Mouse (Mus musculus) neural tube, embryonic 12.5 days (tissue): ENCODE data around the gene Gpr142. TPM values are rescaled to one million over a fixed set of nuclear protein-coding genes. Genes with fewer than 3 reads are reported as not detected.

Experiments used
- ATAC-seq: fragments of 200-750 bp; cut with Nextera tagmentation; 2 replicates; pipeline ENCODE4 v1.8.0; 2017; ENCODE audit warnings: low read depth, mild to moderate bottlenecking, moderate TSS enrichment, moderate library complexity; ENCODE audit not compliant: low FRiP score
- H3K27ac ChIP-seq: fragments of 300-500 bp; sonication (generic); 2 replicates; pipeline ENCODE4 v1.5.1; 2016
- H3K27me3 ChIP-seq: fragments of 300-500 bp; sonication (generic); replicated peaks from 2 replicates; pipeline ENCODE4 v1.6.1; 2016; ENCODE audit warnings: mild to moderate bottlenecking
- H3K36me3 ChIP-seq: fragments of 300-500 bp; sonication (generic); 2 replicates; pipeline ENCODE4 v1.6.1; 2016; ENCODE audit warnings: mild to moderate bottlenecking
- H3K4me1 ChIP-seq: fragments of 300-500 bp; sonication (generic); 2 replicates; pipeline ENCODE4 v1.6.1; 2016
- H3K4me2 ChIP-seq: fragments of 300-500 bp; sonication (generic); replicated peaks from 2 replicates; pipeline ENCODE4 v1.6.1; 2016; ENCODE audit warnings: mild to moderate bottlenecking
- H3K4me3 ChIP-seq: fragments of 300-500 bp; sonication (generic); 2 replicates; pipeline ENCODE4 v1.5.1; 2016
- H3K9ac ChIP-seq: fragments of 300-500 bp; sonication (generic); 2 replicates; pipeline ENCODE4 v1.6.1; 2016; ENCODE audit warnings: mild to moderate bottlenecking
- H3K9me3 ChIP-seq: fragments of 300-500 bp; sonication (generic); 2 replicates; pipeline ENCODE4 v1.6.1; 2016; ENCODE audit warnings: mild to moderate bottlenecking
- WGBS: fragments of 180-500 bp; shearing (Covaris S2); methylation state at CpG from one replicate; pipeline ENCODE4 v1.1.7; 2016; 5-methylcytosine and 5-hydroxymethylcytosine counted together
- polyA plus RNA-seq: library from polyadenylated mRNA; unstranded; fragments of >200 nt; fragmentation: Nextera tagmentation; extraction: Ambion mirVana; gene quantifications from 2 replicates; pipeline ENCODE4 v1.2.1, GENCODE M21; 2016

The Gpr142 gene
- polyA plus RNA-seq, 1 experiment from 2014 or later, result not detected

DNA sequence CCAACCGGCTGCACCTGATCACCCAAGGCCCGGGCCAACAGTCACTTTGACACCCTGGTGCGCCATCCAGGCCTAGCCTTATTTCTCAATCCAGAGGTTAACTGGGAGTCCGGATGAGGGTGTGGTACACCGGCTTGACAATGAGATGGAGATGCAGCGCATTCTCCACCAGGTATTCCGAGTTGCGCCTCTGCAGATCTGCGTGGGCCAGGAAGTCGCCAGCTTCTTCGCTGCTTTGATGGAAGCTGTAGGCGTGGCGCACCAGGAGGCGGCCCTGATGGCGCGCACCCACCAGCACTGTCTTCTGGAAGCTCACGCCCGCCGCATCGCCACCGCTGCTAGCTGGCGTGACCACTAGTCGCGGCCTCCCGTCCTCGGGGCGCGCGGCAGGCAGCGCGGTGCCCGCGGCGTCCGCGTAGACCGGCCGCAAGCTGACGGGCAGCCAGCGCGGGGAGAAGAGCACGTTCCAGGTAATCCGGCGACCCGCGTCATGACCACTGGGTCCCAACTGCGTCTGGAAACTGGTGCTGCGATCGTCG lies 7.3 kb upstream of the Gpr142 start:
- H3K27me3 ChIP-seq, result peaks cover 61% of the 10 kb centered on the region
- WGBS, result 3% methylated on average over 50 of the region's 50 CpGs
- no peak overlapping the region for H3K27ac ChIP-seq
- H3K4me1 ChIP-seq, result peaks cover 77% of the 10 kb centered on the region
- H3K9ac ChIP-seq, result peak overlapping the region; percentile 64
- peak overlapping the region; percentile 95 for H3K4me2 ChIP-seq
- no peak for ATAC-seq
- peak overlapping the region; percentile 46 for H3K4me3 ChIP-seq
- H3K36me3 ChIP-seq, result no peaks in the 10 kb centered on the region
- H3K9me3 ChIP-seq, result no peaks in the 10 kb centered on the region

DNA sequence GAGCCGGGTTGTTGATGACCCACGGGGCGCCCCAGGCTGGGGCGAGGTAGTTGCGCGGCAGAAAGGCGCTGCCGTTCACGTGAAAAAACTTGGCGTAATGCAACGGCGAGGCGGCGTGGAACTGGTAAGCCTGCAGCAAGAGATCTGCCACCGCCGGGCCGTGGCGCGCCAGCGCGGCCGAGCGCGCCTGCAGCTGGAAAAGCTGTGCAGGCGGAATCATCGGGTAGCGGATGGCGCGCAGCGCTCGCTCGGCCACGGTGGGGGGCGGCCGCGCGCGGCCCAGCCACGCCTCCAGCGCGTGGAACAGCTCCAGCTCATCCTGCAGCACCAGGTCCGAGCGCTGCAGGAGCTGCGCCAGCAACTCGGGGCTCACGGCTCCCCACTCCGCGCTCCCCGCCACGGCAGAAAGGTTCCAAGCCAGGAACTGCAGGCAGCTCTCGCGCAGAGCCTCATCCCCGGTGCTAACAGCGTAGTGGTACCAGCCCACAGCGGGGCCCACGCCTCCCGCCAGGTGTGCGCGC lies 6.8 kb upstream of the Gpr142 start:
- Histone ChIP-seq H3K4me1 (peaks cover 77% of the 10 kb centered on the region), H3K9ac (peak overlapping the region; percentile 64), H3K4me3 (peak overlapping the region; percentile 46), H3K4me2 (peak overlapping the region; percentile 95), H3K9me3 (no peaks in the 10 kb centered on the region), H3K27me3 (peaks cover 56% of the 10 kb centered on the region), H3K36me3 (no peaks in the 10 kb centered on the region), H3K27ac (no peak overlapping the region)
- 1% methylated on average over 55 of the region's 59 CpGs for WGBS
- no peak for ATAC-seq

DNA sequence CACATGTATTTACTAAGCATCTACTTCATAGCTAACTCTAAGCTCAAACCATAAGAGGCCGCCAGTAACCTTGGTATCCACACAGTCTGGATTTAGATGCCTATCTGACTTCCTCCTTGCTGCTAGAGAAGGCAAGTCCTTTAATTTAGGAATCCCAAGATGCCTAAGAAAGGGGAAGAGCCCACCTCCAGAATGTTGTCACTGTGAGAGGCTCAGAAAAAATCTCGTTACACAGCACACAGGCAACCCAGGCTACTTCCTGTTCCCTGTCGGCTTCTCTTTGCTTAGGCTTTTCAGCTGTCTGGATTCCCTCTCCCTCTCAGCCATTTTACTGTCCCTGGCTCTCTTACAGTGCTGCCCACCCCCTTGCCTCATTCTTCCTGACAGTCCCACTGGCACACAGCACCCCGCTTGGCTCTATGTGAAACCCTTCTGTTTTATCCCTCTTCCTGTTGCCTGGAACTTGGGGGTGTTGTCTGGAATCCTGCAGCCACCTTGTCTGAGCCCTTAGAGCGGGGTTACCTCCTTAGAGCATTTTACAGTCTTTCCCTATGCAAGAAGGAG lies 5.7 kb upstream of the Gpr142 start:
- H3K9ac ChIP-seq, result no peak overlapping the region
- no peak for ATAC-seq
- 53% methylated on average over 5 of the region's 5 CpGs for WGBS
- no peaks in the 10 kb centered on the region for H3K36me3 ChIP-seq
- peak overlapping the region; percentile 95 for H3K4me2 ChIP-seq
- no peak overlapping the region for H3K27ac ChIP-seq
- H3K9me3 ChIP-seq, result no peaks in the 10 kb centered on the region
- peaks cover 47% of the 10 kb centered on the region for H3K27me3 ChIP-seq
- H3K4me1 ChIP-seq, result peaks cover 79% of the 10 kb centered on the region
- H3K4me3 ChIP-seq, result peak overlapping the region; percentile 21; the same call in 1 of the 2 replicates

DNA sequence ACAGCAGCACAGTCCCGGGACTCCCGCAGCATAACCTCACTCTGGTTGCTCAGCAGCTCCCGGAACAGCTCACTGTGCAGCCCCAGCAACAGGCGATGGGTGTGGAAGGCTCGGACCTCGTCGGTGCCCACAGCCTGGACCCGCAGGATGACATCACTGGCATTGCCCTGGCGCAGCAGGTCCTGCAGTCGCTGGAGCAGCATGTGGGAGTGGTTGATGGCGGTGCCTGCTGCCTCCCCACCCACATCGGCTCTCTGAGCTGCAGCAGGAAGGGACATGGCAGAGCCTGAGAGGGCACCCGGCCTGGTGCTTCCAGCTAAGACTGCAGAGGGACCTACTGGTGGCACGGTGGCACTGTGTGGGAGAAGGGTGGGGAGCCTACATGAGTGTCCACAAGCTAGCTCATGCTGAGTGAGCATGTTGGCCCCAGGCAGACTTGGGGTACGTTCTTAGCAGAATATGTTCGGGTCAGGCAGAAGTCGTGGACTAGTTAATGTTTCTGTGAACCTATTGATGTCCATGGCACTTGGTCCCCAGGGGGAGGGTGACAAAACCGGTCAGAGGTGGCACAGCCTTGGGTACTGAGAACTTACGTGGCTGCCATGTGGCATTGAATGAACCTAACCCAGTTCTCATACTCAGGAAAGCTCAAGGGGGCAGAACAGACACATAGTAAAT lies 4.7 kb upstream of the Gpr142 start:
- ATAC-seq, result no peak
- no peak overlapping the region for H3K27ac ChIP-seq
- 53% methylated on average over 19 of the region's 19 CpGs for WGBS
- peaks cover 75% of the 10 kb centered on the region for H3K4me1 ChIP-seq
- H3K27me3 ChIP-seq, result peaks cover 42% of the 10 kb centered on the region
- H3K4me3 ChIP-seq, result peak overlapping the region; percentile 21
- H3K36me3 ChIP-seq, result no peaks in the 10 kb centered on the region
- H3K9ac ChIP-seq, result no peak overlapping the region; the same call in 1 of the 2 replicates
- H3K4me2 ChIP-seq, result peak overlapping the region; percentile 95
- H3K9me3 ChIP-seq, result no peaks in the 10 kb centered on the region

DNA sequence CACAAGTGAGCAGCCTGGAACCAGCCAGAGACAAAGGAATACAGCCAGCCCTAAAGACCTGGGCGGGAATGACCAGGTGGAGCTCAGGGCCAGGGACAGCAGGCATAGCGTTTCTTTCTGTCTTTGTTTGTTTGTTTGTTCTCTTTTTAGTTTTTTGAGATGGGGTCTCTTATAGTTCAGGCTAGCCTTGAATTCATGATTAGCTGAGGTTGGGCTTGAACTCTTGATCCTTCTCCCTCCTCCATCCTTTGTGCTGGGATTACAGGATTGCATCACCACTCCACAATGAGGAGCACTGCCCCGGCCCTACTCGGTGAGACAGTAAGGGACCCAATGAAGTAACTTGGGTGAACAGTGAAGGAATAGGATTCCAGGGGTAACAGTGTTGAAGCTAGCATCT lies 4.0 kb upstream of the Gpr142 start:
- H3K36me3 ChIP-seq, result no peaks in the 10 kb centered on the region
- peak overlapping the region; percentile 21 for H3K4me3 ChIP-seq
- H3K27ac ChIP-seq, result peak overlapping the region; percentile 83
- peaks cover 35% of the 10 kb centered on the region for H3K27me3 ChIP-seq
- peak overlapping the region; percentile 52; the same call in 1 of the 2 replicates for H3K9ac ChIP-seq
- no peaks in the 10 kb centered on the region for H3K9me3 ChIP-seq
- WGBS, result 27% methylated on average over 4 of the region's 4 CpGs
- peak; percentile 27 for ATAC-seq
- peaks cover 68% of the 10 kb centered on the region for H3K4me1 ChIP-seq
- peak overlapping the region; percentile 95 for H3K4me2 ChIP-seq

DNA sequence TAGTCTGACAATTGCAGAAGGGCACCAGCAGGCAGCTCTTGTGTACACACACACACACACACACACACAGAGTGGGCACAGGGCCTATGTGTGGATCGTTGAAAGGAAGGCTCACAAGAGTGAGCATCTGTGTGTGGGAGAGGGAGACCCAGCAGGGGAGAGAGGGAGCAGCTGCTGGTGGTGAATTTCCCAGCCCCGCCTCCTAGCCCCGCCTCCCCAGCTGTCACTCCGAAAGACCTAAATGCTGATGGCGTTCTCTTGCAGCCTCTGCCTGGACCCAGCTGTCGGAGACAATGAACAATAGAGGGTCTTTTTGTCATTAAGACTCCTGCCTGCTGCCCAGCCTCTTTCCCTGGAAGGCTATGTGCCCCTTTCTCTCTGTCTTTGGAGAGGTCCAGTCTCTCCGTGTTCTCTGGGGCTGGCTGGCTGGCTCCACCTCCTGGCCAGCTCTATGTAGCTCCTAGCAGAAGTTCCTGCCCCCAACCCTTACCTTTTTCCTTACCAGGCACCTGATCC lies 3.4 kb upstream of the Gpr142 start:
- Histone ChIP-seq H3K4me3 (peak overlapping the region; percentile 35), H3K4me2 (peak overlapping the region; percentile 95), H3K4me1 (peaks cover 64% of the 10 kb centered on the region), H3K9me3 (no peaks in the 10 kb centered on the region), H3K27ac (peak overlapping the region; percentile 87), H3K36me3 (no peaks in the 10 kb centered on the region), H3K27me3 (peaks cover 29% of the 10 kb centered on the region), H3K9ac (peak overlapping the region; percentile 52; the same call in 1 of the 2 replicates)
- WGBS, result 0% methylated on average over 7 of the region's 7 CpGs
- peak; percentile 88 for ATAC-seq

DNA sequence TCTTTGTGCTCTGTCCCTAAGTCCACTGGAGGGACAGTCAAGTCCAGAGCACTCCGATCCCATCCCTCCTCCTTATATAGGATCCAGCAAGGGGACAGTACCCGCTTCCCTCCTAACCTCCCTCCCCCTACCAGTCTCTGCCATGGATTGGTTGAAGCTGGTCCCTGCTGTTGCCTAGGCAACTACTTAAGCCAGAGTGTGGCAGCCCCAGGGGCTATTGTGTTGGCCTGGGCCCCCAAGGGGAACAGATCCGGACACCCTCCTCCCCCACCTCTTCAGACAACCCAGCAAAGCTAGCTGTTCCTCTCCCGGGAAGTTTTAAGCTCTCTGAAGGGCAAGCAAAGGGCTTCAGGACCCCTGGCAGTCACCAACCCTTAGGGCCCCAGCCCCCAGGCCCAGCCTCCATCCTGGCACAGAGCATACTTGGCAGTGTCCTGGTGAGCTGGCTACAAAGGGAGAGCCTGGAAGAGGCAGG lies 2.8 kb upstream of the Gpr142 start, which contains the start of gene Btbd17:
Gene Btbd17, minus strand, starts transcription at position 98 of the 475 bp plus-strand sequence.
- Histone ChIP-seq H3K4me2 (peak within 1 kb of the TSS; percentile 95), H3K9ac (peak within 1 kb of the TSS; percentile 52; the same call in 1 of the 2 replicates), H3K36me3 (no peaks in the 10 kb centered on the region), H3K27me3 (peaks cover 25% of the 10 kb centered on the region), H3K9me3 (no peaks in the 10 kb centered on the region), H3K4me3 (peak within 1 kb of the TSS; percentile 35), H3K27ac (peak within 1 kb of the TSS; percentile 87), H3K4me1 (peaks cover 61% of the 10 kb centered on the region)
- under 1% methylated on average over 4 of the region's 4 CpGs for WGBS
- peak; percentile 89 for ATAC-seq

DNA sequence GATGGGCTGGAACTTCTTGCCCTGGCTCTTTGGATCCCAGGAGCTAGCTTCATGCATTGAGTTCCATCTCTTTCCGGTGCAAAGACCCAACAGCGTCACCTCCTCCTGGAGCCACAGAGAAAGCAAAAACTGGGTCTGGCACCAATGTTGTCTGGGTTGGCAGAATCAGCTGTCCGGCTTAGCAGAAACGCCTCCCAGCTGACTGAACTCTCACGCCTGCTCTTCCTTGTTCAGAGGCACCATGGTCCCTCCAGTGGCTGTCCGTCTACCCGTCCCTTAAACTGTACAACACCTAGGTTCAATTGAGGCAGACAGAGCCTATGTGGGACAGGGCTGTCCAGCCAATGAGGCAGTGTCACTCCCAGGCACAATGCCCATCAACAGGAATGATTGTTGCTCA lies 1.5 kb upstream of the Gpr142 start:
- ATAC-seq, result no peak
- Histone ChIP-seq H3K27ac (no peak overlapping the region; the same call in 1 of the 2 replicates), H3K36me3 (no peaks in the 10 kb centered on the region), H3K4me3 (no peak overlapping the region), H3K4me1 (peaks cover 48% of the 10 kb centered on the region), H3K9ac (no peak overlapping the region), H3K4me2 (no peak overlapping the region), H3K27me3 (peaks cover 12% of the 10 kb centered on the region), H3K9me3 (no peaks in the 10 kb centered on the region)
- 93% methylated on average over 7 of the region's 7 CpGs for WGBS

DNA sequence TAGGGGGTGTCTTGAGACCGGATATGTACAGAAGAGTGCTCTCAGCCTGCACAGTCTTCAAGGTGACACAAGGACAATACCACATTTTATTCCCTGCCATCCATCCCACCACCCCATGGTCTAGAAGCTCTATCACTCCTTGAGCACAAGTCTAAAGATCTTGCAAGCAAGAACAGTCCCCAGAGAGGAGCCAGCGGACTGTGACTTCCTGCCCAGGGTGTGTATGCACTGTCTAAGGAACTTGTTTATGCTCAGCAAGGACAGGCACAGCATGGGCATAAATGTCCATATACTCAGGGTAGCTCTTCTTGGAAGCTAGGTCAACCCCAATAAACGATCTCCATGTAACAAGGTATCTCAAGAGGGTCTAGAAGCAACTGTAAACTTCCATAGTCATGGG lies 743 bp upstream of the Gpr142 start:
- 0 out of 2 replicates have a peak, but pooled peaks cover 5% of the 10 kb centered on the region for H3K27me3 ChIP-seq
- no peak overlapping the region for H3K4me3 ChIP-seq
- no peaks in the 10 kb centered on the region for H3K36me3 ChIP-seq
- no peak for ATAC-seq
- no peaks in the 10 kb centered on the region for H3K9me3 ChIP-seq
- H3K4me2 ChIP-seq, result no peak overlapping the region
- 95% methylated on average over 3 of the region's 3 CpGs for WGBS
- no peak overlapping the region for H3K9ac ChIP-seq
- H3K27ac ChIP-seq, result no peak overlapping the region
- H3K4me1 ChIP-seq, result peaks cover 42% of the 10 kb centered on the region

DNA sequence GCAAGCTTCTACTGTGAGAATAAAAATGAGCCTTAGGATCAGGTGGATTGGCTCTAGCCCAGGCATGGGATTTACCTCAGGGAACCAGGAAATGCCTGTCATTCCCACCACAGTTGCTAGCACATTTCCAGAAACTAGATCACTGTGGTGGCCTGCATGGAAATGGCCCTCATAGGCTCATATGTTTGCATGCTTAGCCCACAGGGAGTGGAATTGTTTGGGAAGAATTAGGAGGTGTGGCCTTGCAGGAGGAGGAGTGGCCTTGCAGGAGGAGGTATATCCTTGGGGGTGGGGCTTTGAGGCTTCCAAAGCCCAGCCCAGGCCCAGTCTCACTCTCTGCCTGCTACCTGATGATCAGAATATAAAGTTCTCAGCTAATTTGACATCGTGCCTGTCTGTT lies 3.2 kb downstream of the Gpr142 start:
- Histone ChIP-seq H3K9me3 (no peaks in the 10 kb centered on the region), H3K4me1 (peaks cover 28% of the 10 kb centered on the region), H3K9ac (no peak overlapping the region), H3K4me3 (no peak overlapping the region), H3K27me3 (no peaks in the 10 kb centered on the region), H3K27ac (no peak overlapping the region), H3K36me3 (no peaks in the 10 kb centered on the region), H3K4me2 (no peak overlapping the region)
- WGBS, result 91% methylated on average over 1 of the region's 1 CpGs
- ATAC-seq, result no peak

DNA sequence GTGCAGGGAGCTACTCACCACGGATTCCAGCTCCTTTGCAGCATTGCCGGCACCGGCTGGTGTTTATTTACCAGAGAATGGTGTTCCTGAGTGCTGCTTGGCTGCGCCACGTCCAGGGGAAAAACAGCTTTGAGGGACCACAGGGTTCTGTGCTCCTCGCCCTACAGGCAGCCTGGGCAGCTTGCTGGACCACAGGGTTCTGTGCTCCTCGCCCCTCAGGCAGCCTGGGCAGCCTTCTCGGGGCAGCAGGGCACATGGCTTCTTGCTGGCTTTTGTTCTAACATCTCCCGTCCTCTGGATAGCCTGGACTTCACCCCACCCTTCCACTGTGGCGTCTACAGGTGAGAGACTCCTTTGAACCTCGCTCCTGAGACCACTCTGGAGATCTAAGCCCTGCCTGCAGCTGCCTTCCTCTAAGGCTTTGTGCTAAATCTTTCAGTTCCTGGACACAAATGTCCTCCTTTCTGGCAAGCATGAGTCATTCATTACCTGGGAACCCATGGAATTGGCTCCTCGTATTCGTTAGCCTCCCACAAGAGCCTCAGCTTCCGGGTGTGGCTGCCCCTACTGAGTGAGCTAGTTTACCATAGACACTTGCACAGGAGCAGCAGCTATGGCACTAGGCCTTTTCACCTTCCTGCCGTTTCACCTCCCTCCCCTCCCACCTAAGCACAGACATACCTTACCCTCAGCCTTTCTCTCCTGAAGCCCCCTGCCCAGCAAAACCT lies 4.0 kb downstream of the Gpr142 start:
- WGBS, result 70% methylated on average over 15 of the region's 15 CpGs
- Histone ChIP-seq H3K4me1 (peaks cover 33% of the 10 kb centered on the region), H3K9me3 (no peaks in the 10 kb centered on the region), H3K4me2 (no peak overlapping the region), H3K9ac (no peak overlapping the region), H3K36me3 (no peaks in the 10 kb centered on the region), H3K4me3 (no peak overlapping the region), H3K27me3 (no peaks in the 10 kb centered on the region), H3K27ac (no peak overlapping the region)
- ATAC-seq, result no peak
